14 mouse cellular contexts compared by ENCODE assay signal in genomic region chr13:58629365-58630050, GRCm38 (mm10). TPM values are rescaled to one million over a fixed set of nuclear protein-coding genes. Genes with fewer than 3 reads are reported as not detected.
DNase-seq lines count a peak whose midpoint lies in the region; ATAC-seq and TF ChIP-seq lines count a peak whose summit lies in the region.
"Had no signal": no experiment of that assay in that cellular context is flagged by ENCODE, and none has a peak within 500 bp of the region (broad histone marks: within the 10 kb centered on the region; RNA-seq: fewer than 3 reads in every experiment).

No protein-coding gene starts in this region.

- WGBS in heart, embryonic 14.5 days = 21% methylated on average over 13 of the region's 13 CpGs
- WGBS in hindbrain, embryonic 16.5 days = 26% methylated on average over 13 of the region's 13 CpGs
- 27% methylated on average over 12 of the region's 13 CpGs for WGBS in midbrain, postnatal 0 days

- ATAC-seq in heart, embryonic 14.5 days (ENCODE audit: insufficient number of reproducible peaks, insufficient read depth, low FRiP score, low read depth) = no peak
- no peak for ATAC-seq in hindbrain, embryonic 16.5 days
- ATAC-seq in midbrain, postnatal 0 days (ENCODE audit: low FRiP score) = no peak
- ATAC-seq in activated CD4-positive, CD25-positive, alpha-beta regulatory T cell, adult 4 months = no peak

- peak overlapping the region; percentile 31 for H3K4me2 ChIP-seq in heart, embryonic 14.5 days (ENCODE audit: low read length)
- peak overlapping the region; percentile 13; the same call in 1 of the 2 replicates for H3K4me2 ChIP-seq in hindbrain, embryonic 16.5 days (ENCODE audit: low read length)
- no peak overlapping the region for H3K4me2 ChIP-seq in midbrain, postnatal 0 days (ENCODE audit: low read depth, low read length, poor library complexity, severe bottlenecking)

- H3K9me3 ChIP-seq in heart, embryonic 14.5 days (ENCODE audit: control insufficient read depth, low read length) = no peaks in the 10 kb centered on the region
- no peaks in the 10 kb centered on the region for H3K9me3 ChIP-seq in hindbrain, embryonic 16.5 days (ENCODE audit: control insufficient read depth, low read length)
- no peaks in the 10 kb centered on the region for H3K9me3 ChIP-seq in midbrain, postnatal 0 days (ENCODE audit: low read length)

- no peak overlapping the region for H3K4me3 ChIP-seq in heart, embryonic 14.5 days (ENCODE audit: control insufficient read depth in 1 of 2, insufficient read depth in 1 of 2, low read depth in 1 of 2, low read length in 2 of 2)
- H3K4me3 ChIP-seq in hindbrain, embryonic 16.5 days (ENCODE audit: low read length) = no peak overlapping the region
- no peak overlapping the region for H3K4me3 ChIP-seq in midbrain, postnatal 0 days (ENCODE audit: low read depth, low read length)
- H3K4me3 ChIP-seq: myocyte had no signal

- no peak for TF ChIP-seq CTCF in midbrain, postnatal 0 days (IDR thresholded peaks at IDR 0.05)

- no peak overlapping the region for H3K9ac ChIP-seq in heart, embryonic 14.5 days (ENCODE audit: low read length)
- no peak overlapping the region for H3K9ac ChIP-seq in hindbrain, embryonic 16.5 days (ENCODE audit: low read depth, low read length)
- no peak overlapping the region for H3K9ac ChIP-seq in midbrain, postnatal 0 days (replicated peaks; ENCODE audit: low read length, poor library complexity, severe bottlenecking)

- no peaks in the 10 kb centered on the region for H3K36me3 ChIP-seq in heart, embryonic 14.5 days (ENCODE audit: control insufficient read depth, insufficient read depth, low read length)
- no peaks in the 10 kb centered on the region for H3K36me3 ChIP-seq in hindbrain, embryonic 16.5 days (ENCODE audit: control insufficient read depth, insufficient read depth, low read length)
- no peaks in the 10 kb centered on the region for H3K36me3 ChIP-seq in midbrain, postnatal 0 days (ENCODE audit: insufficient read depth, low read length)

- H3K27ac ChIP-seq in heart, embryonic 14.5 days (replicated peaks in 1 of 2; ENCODE audit: control insufficient read depth in 1 of 2, insufficient read depth in 1 of 2, low read depth in 2 of 2, low read length in 2 of 2) = no peak overlapping the region
- H3K27ac ChIP-seq in hindbrain, embryonic 16.5 days (ENCODE audit: low read depth, low read length) = no peak overlapping the region
- no peak overlapping the region for H3K27ac ChIP-seq in midbrain, postnatal 0 days (ENCODE audit: low read depth, low read length)

- H3K27me3 ChIP-seq in heart, embryonic 14.5 days (ENCODE audit: control insufficient read depth, insufficient read depth, low read length) = no peaks in the 10 kb centered on the region
- no peaks in the 10 kb centered on the region for H3K27me3 ChIP-seq in hindbrain, embryonic 16.5 days (replicated peaks; ENCODE audit: control insufficient read depth, insufficient read depth, low read length)
- H3K27me3 ChIP-seq in midbrain, postnatal 0 days (ENCODE audit: insufficient read depth, low read length) = no peaks in the 10 kb centered on the region

- DNase-seq in heart, postnatal 4 days = no peak
- DNase-seq in embryo, embryonic 9.5 days (ENCODE audit: extremely low spot score) = peak; percentile 58
- peak; percentile 35 for DNase-seq in midbrain, postnatal 0 days (ENCODE audit: low spot score)
- no peak for DNase-seq in right cerebral cortex, adult 18-20 months
- DNase-seq in urinary bladder, postnatal 25 days (ENCODE audit: low spot score) = no peak
- DNase-seq: cerebellum, adult 11 months; lung, adult 18-20 months; spleen, adult 18-20 months; thymus, postnatal 14 days had no signal

- peaks cover 5 to 9% of the 10 kb centered on the region in 2 experiments for H3K4me1 ChIP-seq in heart, embryonic 14.5 days (ENCODE audit: control insufficient read depth in 2 of 2, insufficient read depth in 2 of 2, low read length in 2 of 2)
- H3K4me1 ChIP-seq in hindbrain, embryonic 16.5 days (ENCODE audit: control insufficient read depth, insufficient read depth, low read depth, low read length) = no peaks in the 10 kb centered on the region
- H3K4me1 ChIP-seq in midbrain, postnatal 0 days (ENCODE audit: insufficient read depth, low read length) = no peaks in the 10 kb centered on the region

RNA-seq across cellular contexts. Expression of gene Slc28a3, which starts 18.8 kb away (rescaled TPM):
- not detected in 2 replicates for polyA plus RNA-seq in heart, embryonic 14.5 days (2014; fragmentation: Nextera tagmentation; extraction: Ambion mirVana)
- not detected for total RNA-seq in heart, postnatal 4 days (2021)
- polyA plus RNA-seq in hindbrain, embryonic 16.5 days (2015; fragmentation: Nextera tagmentation; extraction: Ambion mirVana) = 0.25 TPM in 2 replicates
- total RNA-seq in midbrain, postnatal 0 days (2014; rRNA removed) = 0.19 TPM in 1 of 2 replicates, not detected in the other
- polyA plus RNA-seq in midbrain, postnatal 0 days (2015; fragmentation: Nextera tagmentation; extraction: Ambion mirVana) = not detected in 2 replicates
- under 1 TPM in 1 of 2 experiments, not detected in 1; 0.21 TPM for polyA plus RNA-seq in activated CD4-positive, CD25-positive, alpha-beta regulatory T cell, adult 4 months (2017; shearing (Covaris generic))
- total RNA-seq: left cerebral cortex, adult 18-20 months had no signal
- polyA plus RNA-seq: myocyte had no signal

Comparison
In these comparisons a context has a peak if more than half of its experiments do, and no peak if none do; other contexts are left out.
1. DNase-seq: peak in embryo, embryonic 9.5 days (single experiment) and midbrain, postnatal 0 days (single experiment); none in heart, postnatal 4 days (single experiment), right cerebral cortex, adult 18-20 months (single experiment) and urinary bladder, postnatal 25 days (single experiment).